Mouse (Mus musculus) c-Kit-positive CD71-negative TER-119-negative erythroid progenitor cells, embryonic 14.5 days (primary cell): ENCODE data around the gene Wdr17.

Source experiments
- DNase-seq: peaks from one replicate; pipeline ENCODE4 v3.0.0-alpha.2; 2013; ENCODE audit warnings: low read depth

Wdr17 gene

DNA sequence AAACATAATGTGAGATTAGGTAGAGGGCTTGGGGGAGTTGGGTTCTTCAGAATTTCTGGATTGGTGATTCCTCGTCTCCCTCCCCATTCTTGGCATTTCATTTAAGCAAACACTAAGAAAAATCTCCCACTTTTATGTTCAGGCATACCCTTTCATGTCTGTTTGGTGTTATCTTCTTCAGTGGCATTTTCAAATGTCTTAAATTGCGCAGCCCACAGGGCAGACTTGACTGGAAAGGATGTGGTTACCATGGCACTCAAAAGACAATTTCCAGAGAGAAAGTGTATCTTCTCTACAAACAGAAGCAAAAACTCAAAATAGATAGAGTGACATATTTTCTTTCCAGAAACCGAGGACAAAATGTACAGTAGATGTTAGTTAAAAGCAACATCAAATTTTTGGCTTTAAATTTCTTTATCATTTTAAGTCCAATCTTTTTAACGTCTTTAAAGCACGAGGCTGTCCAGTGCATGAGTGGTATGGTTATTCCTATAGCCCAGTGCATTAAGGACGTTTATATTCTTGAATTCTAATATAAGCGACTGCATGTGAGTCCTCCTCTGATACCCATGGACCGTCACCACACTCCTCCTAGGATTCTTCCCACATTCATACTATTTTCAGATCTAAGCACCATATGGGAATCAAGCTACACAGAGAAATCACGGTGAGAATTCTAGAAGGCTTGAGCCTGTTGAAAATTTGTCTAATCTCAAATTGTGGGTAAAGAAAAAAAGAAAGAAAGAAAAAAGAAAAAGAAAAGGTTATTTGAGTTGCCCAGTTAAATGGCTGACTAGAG is at the start of gene Wdr17:
Gene Wdr17 (minus strand): TSS at position 198 of the 799 bp plus-strand sequence.
- no peak for DNase-seq

DNA sequence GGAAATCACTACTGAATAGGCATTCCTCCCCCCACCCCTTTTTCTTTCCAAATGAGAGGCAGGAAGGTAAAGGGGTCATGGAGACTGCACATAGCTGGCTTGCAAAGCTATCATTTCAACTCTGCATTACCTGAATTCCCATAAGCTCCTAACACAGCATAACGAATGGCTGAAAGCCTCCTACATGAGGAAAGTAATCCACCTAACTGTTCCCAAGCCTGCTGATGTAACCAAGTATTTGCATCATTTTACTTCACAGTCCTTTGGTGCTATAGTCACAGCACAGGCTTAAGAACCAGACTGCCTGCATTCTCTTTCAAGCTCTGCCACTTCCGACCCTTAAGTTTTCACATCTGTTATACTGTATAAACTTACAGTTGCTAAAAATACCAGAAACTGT is 45.3 kb upstream of the Wdr17 start:
- DNase-seq, result no peak

DNA sequence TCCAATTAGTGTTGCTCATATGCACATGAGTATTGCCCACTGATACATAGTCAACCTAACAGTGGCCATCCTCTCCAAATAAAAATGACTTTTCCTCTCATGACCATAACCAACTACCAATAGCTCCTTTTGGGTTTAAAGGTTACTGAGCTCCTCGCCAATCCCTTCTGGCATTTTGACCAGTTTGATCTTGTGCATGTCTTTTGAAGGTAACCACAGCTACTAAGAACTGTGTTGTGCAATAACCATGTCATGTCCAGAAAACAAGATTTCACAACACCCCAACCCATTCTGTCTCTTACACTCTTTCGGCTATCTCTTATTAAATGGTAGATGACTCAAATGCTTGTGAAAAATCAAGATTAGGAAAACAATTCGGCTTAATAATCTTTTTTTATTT is 38.0 kb upstream of the Wdr17 start:
- no peak for DNase-seq

DNA sequence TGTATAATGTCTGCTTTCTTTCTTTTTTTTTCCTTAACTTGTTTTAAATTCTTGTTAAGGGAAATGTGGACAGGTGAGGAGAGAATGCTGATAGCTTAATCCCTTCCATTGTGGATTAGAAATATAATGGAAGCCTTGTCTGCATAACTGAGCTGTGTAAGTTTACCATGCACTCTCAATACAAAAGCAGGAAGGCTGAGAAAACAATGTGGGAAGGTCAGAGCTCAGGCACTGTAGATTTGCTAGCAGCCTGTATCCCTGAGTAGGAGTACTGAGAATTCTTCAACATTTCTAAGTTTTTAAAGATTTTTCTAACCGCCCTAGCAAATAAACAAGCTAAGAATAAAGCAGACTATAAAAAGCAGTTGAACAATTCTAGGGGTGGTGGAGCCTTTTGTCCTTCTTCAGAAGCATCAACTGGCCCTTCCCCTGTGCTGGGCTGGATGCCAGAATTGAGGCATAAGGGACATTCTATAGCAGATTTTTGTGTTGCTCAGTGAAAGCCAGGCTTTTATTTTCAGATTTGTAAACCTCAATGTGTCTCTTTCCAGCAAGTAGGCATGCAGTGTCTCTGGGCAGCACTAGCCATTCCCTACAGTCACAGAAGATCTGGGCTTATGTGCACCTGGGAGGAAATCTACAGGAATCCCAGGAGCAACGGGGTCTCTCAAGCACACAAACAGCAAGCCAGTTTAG is 35.3 kb upstream of the Wdr17 start:
- no peak for DNase-seq

DNA sequence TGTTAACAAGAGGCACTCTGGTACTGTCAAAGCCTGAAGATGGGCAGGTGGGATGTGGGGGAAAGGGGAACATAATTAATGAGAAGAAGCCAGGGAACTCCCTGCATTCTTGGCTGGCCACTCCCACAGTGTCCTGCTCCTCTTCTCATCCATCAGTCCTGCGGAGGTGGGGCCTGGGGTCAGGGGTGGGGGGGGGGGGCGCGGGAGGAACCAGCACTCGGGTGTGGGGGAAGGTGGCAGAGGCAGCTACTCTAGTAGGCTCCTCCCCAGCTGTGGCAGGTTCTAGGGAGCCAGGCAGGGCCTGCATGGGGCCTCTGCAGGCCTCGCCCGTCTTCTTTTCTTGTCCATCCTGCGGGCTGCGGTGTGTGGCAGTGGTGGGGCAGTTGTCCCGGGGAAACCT is 30.7 kb upstream of the Wdr17 start:
- no peak for DNase-seq

DNA sequence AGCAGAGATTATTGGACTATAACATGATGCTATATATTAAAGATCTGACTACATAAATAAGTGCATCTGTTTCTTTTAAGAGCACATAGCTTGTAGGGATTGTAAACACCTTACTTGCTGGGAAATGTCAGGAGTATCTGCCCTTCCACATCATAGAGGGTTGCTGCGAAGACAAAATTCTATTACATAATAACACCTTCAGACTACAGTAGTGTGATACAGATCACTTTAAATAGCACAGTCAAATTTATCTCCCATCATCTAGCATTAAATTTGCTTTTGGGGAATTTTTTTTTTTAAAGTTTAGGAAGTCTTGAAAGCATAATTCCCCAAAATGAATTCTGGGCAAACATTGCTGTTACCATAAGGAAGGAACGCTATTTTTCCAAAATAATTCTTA is 25.9 kb upstream of the Wdr17 start:
- no peak for DNase-seq

DNA sequence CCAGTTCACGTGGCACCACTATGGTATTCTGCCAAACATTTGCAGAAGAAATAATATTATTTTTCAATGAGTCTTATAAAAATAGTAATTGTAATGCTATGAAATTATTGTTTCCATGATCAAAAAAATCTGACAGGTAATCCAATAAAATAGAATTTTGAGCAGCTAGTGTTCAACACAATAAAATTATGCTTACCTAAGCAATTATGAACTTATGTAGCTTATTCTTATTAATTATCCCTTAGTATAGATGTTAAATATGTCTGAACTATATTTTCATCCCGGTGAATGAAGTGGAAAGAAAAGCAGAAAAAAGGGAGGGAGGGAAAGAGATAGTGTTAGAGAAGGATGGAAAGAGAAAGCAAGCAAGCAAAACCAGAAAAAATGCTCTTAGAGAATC is 12.5 kb upstream of the Wdr17 start:
- DNase-seq, result no peak

DNA sequence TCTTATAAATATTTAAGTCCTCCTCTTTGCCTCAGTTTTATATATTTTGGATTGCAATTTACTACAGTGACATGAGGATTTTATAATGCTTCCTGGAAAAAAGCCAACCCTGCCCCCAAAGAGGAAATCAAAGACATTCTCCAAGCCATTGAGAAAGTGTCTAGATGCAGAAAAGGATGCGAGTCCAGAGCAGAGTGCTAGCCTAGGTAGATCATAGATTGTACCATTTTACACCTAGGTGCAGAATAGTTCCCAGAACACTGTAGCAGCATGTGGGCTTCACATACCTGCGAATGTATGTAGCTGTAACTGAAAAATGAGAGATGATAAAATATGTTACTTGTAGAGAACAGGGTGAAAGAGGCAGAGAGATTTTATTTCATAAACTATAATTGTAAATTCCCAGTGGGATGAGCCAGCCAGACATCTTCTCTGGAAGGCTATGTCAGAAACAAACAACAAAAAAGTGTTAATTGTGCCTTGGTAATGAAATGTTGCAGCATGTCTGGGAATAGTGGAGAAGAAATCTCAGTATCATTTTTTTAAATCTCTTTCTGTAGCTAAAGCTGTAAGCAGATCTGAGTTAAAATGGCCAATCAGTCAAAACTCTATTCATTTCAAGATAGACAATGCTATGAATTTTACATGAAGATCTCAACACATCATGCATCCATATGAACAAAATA is 7.8 kb upstream of the Wdr17 start:
- no peak for DNase-seq

DNA sequence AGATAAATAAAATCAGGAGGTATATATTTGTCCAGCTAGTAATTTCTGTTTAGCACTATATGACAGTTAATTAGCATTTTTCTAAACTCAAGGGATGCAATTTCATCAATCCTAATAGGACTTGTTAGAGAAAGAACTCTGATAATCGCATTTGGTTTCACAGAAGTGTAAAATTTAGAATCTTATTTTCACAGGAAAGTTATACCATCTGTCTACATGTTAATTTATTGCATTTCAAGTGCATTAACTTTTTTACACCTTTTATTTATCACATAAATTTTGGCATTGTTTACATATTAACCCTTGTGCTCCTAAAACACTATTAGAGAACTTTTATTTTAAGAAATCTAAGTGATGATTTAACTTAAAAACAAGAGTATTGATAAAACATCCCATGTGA is 7.2 kb upstream of the Wdr17 start:
- DNase-seq, result no peak

DNA sequence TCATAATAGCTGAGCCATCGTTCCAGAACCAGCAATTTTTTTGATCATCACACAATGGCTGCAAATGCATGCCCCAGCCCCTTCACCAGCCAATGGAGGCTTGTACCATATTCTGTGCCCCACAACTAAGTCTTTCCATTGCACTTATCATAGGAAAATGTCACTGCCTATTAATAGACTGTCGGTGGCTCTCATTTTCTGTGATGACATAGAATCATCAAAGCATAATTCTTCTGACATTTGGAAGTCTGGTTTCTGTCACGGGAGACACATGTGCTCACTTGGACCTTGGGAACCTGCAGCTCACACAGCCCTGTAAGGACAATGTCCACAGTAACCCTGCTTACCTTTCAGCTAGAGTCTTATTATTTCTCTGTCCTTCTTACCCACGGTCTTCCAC is 424 bp downstream of the Wdr17 start:
- no peak for DNase-seq

DNA sequence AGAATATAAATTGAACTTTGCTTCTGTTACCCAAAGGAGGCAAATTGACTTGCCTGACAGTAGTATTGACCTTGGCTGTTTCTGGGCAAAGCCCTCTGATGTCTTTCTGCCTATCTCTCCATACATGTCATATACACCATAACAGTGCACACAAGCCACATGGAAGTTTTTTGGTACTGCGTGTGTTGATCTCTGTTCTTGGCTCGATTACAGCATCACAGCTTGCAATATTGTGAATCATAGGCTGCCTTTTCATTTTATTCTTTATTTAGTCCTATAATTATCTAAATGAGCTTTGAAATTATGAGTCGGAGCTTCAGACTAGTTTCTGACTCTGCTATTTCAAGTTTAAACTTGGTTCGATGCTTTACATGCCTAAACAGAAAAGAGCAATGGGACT is 10.5 kb downstream of the Wdr17 start:
- no peak for DNase-seq

DNA sequence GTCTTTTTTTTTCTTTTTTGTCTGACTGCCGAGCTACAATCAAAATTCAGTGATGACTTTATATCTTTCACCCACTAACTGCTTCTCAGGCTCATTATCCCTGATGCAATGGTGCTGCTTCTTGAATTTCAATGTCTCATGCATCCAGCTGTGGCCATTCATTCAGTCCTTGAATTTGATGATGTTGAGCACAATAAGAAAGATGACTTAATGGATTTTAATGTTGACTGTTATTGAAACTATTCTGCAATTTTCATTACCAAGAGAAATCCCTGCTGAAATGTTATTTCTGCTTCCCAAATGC is 22.3 kb downstream of the Wdr17 start:
- no peak for DNase-seq

DNA sequence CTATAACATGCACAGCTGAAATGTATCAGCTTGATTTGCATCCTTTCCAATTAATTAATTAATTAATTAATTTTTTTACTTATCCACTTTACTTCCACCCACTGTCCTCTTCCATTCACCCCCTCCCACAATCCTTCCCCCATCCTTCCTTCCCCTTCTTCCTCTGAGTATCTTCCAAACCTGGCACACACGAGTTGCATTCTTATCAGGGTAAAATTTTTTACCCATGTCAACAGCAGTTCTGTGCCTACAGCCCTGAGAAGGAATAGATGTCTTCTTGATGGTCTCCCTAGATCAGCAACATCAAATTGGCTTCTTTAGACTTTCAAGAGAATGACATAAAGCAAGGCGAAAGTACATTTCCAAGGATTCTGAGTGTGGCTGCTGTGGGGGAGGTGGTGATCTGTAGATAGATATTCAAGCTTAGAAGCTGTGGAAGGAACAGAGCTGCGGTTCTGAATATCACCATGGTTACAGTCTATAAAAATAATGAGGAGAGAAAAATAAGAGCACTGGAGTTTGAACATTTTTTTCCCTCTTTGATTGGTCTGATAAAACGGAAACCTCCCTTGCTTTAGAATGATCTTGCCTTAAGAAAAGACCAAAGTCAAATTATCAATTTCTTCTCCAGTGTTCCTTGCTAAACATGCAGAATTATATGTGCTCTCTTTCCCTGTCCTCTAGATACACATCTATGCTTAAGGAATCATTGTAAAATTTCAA is 22.8 kb downstream of the Wdr17 start:
- no peak for DNase-seq

DNA sequence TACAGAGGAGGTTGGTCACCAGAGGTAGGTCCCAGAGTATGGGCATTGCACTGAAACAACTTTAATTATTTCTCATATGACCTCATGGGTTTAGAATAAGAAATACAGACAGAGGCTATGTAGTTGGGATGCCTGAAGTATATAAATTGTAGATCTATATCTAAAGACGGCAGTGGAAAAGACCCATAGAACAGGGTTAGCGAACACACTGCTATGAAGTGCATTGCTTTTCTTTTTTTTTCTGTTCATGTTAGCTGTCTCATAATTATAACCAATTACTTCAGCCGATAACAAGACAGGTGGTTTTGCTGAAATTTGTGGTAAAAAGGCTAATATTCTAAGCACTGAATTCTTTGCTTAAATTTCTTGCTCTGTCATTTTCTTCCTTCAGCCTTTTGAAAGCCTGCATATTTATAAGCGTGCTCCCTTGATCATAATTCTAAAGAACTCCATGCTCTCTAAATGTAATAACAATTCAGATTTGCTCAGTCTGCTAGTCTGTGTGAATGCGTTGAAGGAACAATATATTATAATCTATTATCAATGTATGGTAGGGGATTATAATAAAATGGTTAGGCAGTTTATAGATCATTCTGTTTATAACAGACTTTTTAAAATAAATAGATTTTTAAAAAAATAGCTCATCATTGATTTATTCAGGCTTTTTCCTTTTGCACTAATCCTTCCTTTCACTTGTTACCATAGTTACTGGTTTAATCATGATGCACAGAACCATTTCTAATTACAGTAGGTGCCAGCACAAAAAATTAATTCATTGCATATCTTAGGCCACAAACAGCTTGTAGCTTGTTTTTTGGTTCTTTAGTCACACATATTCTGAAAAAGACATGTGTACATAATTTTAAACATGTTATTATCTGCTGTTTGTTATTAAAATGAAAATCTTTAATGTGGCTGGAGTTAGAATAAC is 50.7 kb downstream of the Wdr17 start:
- no peak for DNase-seq

DNA sequence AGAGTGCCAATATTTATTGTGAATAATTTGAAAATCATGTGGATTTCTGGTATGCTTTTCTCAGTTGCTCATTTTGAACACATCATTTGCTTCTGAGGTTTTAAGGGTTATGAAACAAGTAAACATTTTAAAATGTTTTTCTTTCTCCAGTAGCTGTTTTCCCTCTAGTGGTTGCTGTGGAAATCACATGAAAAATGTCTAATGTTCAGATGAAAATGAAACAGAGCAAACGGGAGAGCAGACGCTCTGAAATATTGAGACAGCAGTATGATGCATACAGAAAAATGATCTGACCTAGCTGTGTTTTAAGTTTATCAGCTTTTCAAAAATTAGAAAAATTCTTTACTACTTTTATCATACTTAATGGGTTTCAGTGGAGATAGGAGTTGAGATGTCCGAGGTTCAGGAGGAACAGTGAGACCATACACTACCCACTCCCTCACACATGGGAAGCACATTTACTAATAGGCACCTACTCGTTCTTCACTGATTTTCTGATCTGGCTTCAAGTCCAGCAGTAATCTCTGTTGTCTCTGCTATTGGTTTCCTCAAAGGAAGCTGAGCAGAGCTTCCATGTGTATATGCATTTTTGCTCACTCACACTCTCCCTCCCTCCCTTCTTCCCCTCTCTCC is 57.1 kb downstream of the Wdr17 start:
- DNase-seq, result no peak

DNA sequence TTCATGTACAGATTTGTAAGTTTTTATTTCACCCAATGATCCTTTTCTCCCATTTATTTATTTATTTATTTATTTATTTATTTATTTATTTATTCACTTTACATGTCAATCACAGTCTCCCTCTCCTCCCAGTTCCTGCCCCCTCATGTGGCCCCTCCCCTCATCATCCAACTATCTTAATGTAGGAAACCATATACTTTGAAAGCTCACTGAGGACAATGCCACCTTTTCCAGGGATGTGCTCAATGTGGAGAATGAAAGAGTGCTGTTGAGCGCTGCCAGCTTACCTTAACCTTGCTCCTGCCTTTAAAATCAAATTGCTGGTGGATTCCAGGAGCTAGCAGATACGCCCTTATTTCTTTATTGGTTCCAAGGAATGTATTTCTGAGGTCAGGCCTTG is 59.0 kb downstream of the Wdr17 start:
- no peak for DNase-seq

DNA sequence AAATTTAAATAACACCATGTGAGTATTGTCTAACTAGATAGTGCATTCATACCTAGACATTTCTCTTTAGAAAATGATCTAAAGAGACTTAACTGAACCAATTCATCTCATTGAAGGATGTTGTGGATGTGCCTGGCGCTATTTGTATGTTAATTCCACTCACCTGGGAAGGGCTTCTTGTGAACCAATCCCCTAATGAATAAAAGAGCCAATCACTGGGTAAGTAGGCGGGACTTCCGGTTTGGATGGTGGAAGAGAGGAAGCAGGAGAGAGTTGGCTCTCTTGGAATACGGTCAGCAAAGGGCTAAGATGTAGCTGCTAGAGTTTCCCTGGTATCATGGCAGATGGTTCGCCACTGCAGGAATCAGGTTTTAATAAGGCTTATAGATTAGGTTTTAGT is 64.0 kb downstream of the Wdr17 start:
- DNase-seq, result no peak

DNA sequence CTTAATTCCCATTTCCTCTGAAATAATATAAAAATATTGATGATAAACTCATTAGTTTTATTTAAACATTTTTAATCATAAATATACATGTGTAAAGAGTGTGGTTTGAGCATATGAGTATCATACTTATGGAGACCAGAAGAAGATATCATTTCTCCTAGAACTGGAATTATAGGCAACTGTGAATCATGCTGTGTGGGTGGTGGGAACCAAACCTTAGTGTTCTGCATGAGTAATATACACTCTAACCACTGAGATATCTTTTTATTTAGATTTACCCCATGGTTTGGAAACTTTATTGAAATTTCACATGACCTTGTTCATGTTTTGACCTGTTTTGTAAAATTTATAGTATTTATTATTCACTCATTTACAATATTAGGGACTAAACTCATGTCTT is 68.3 kb downstream of the Wdr17 start:
- no peak for DNase-seq

DNA sequence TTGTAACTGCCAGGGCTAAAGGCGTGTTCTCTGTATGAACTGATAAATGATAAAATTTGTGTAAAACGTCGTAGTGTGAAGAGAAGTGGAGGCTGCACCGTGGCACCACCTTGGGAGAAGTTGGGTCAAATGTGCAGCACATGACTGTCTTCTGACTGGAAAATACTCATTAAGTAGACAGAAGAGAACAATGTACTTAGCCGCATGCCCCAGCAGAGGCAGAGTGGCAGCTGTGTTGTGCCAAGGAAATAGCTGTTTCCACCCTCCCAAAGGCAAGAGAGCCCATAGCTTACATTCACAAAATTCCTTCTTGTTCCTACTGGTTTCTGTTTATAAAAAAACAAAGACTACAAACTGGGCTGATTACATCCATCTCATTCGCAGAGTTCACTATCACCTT is 78.8 kb downstream of the Wdr17 start:
- no peak for DNase-seq

DNA sequence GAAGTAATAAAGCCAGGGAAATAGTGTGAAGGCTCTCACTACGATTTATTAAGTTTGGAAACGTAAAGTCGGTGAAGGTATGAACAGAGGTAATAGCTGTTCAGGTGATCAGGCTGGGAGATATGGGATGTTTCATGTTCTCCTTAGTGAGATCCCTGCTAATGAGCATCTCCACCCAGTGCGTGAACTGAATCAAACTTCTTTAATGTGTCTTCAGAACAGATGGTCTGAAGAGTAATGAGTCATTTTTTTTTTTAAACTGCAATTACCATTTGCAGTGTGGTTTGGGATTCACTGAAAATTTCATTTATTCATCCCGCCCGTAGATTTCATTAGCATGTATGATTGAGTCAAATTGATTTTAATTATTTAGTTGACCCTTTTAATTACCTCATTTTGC is 80.8 kb downstream of the Wdr17 start:
- DNase-seq, result no peak

DNA sequence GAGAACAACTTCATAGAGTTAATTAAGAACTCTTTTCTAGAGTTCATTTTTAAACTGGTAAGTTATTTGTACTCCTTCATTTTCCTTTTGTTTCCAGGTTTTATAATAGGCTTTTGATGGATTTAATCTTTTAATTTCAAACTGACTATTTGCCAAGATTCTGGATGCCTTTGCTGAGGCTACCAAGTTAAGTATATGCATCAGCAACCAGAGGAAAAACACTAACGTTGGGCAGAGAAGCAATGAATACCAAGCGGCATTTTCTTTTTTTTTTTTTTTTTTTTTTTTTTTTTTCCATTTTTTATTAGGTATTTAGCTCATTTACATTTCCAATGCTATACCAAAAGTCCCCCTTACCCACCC is 94.3 kb downstream of the Wdr17 start:
- DNase-seq, result no peak
